Mouse (Mus musculus) spleen, adult 2 months (tissue): ENCODE data around the gene Tulp3.

Source experiments
- CTCF ChIP-seq: fragments of 200-500 bp; IDR thresholded peaks from 2 replicates; pipeline ENCODE4 v1.5.1; 2011; ENCODE audit warnings: mild to moderate bottlenecking, inconsistent platforms; ENCODE audit not compliant: insufficient read depth, insufficient read length, insufficient replicate concordance; ENCODE audit errors: extremely low read depth
- POLR2A ChIP-seq: fragments of 200-500 bp; IDR thresholded peaks from 2 replicates; pipeline ENCODE4 v1.6.1; 2011; ENCODE audit warnings: low read depth, low read length, inconsistent platforms

DNA sequence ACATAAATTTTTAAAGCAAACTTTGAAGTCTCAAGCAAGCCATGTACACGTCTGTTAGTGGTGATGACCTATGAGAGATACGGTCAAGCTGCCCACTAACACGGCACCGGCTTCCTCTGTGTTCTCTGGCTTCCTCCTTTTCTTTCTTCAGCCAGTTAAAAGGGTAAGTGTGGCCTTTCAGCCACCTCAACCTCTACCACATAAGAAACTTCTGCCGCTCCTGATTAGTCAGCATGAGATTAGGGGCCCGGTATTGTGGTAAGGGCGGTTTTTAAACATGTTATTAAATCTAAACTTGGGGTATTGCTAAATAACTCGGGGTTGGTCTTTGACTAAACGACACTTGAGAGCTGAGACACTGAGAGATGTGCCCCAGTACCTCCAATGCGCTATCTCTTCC is 10.0 kb downstream of the Tulp3 start:
- no peak for TF ChIP-seq CTCF
- TF ChIP-seq POLR2A: no peak
